Mouse (Mus musculus) midbrain, embryonic 14.5 days (tissue): Measurements from ENCODE around the gene Dscam. TPM values are rescaled to one million over a fixed set of nuclear protein-coding genes. Genes with fewer than 3 reads are reported as not detected.

Experiments used
- ATAC-seq: fragments of 200-750 bp; cut with Nextera tagmentation; 2 replicates; pipeline ENCODE4 v1.8.0; 2017; ENCODE audit warnings: moderate number of reproducible peaks, moderate library complexity; ENCODE audit not compliant: low FRiP score, low TSS enrichment
- DNase-seq: peaks from one replicate; pipeline ENCODE4 v3.0.0-alpha.2; 2015
- H3K27ac ChIP-seq: fragments of 300-500 bp; sonication (generic); replicated peaks from 2 replicates; pipeline ENCODE4 v1.5.1; 2014; ENCODE audit warnings: mild to moderate bottlenecking, low read depth, low read length, moderate library complexity
- H3K27me3 ChIP-seq: fragments of 300-500 bp; sonication (generic); 2 replicates; pipeline ENCODE4 v1.6.1; 2014; ENCODE audit warnings: low read length, control low read depth, mixed read lengths; ENCODE audit not compliant: control insufficient read depth, insufficient read depth
- H3K36me3 ChIP-seq: fragments of 300-500 bp; sonication (generic); 2 replicates; pipeline ENCODE4 v1.6.1; 2014; ENCODE audit warnings: low read length, control low read depth; ENCODE audit not compliant: control insufficient read depth, insufficient read depth
- H3K4me1 ChIP-seq: fragments of 300-500 bp; sonication (generic); 2 replicates; pipeline ENCODE4 v1.6.1; 2014; ENCODE audit warnings: mild to moderate bottlenecking, antibody characterized with exemption, low read length, control low read depth; ENCODE audit not compliant: control insufficient read depth, insufficient read depth
- H3K4me2 ChIP-seq: fragments of 300-500 bp; sonication (generic); 2 replicates; pipeline ENCODE4 v1.6.1; 2014; ENCODE audit warnings: mild to moderate bottlenecking, low read length, moderate library complexity
- H3K4me3 ChIP-seq: fragments of 300-500 bp; sonication (generic); replicated peaks from 2 replicates; pipeline ENCODE4 v1.5.1; 2014; ENCODE audit warnings: low read depth, low read length
- H3K9ac ChIP-seq: fragments of 300-500 bp; sonication (generic); replicated peaks from 2 replicates; pipeline ENCODE4 v1.6.1; 2014; ENCODE audit warnings: mild to moderate bottlenecking, low read length, moderate library complexity
- H3K9me3 ChIP-seq: fragments of 300-500 bp; sonication (generic); 2 replicates; pipeline ENCODE4 v1.6.1; 2016; ENCODE audit warnings: low read length, control low read depth, mixed read lengths; ENCODE audit not compliant: control insufficient read depth
- WGBS: fragments of 180-500 bp; shearing (Covaris S2); extraction: QIAGEN DNeasy Blood & Tissue Kit; methylation state at CpG from one replicate; pipeline ENCODE4 v1.1.7; 2014; 5-methylcytosine and 5-hydroxymethylcytosine counted together
- polyA plus RNA-seq: library from polyadenylated mRNA; unstranded; fragments of >200 nt; fragmentation: Nextera tagmentation; extraction: Ambion mirVana; gene quantifications from 2 replicates; pipeline ENCODE4 v1.2.1, GENCODE M21; 2014

Dscam gene
- polyA plus RNA-seq, 1 experiment from 2014 or later = 24.7 TPM

DNA sequence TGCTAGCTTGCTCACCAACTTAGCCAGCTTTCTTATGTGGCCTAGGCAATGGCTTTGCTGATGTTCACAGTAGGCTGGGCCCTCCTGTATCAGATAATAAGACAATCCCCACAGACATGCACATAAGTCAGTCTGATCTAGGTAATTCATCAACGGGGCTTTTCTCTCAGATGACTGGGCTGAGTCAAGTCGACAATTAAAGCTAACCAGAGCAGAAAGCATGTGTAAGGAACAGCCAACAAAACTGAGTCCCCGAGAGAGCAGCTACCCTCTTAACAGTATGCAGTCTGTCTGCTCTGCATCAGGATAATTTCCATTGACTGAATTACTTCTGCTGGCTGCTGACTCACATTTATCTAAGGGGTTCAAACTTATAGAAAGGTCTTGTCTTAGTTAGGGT, 603.1 kb downstream of the Dscam start:
- no peak for DNase-seq
- no peaks in the 10 kb centered on the region for H3K9me3 ChIP-seq
- H3K4me1 ChIP-seq = 0 out of 2 replicates have a peak, but pooled peaks cover 11% of the 10 kb centered on the region
- no peak overlapping the region for H3K4me2 ChIP-seq
- H3K27ac ChIP-seq = no peak overlapping the region
- no peak overlapping the region for H3K9ac ChIP-seq
- no peak overlapping the region for H3K4me3 ChIP-seq
- WGBS = 72% methylated on average over 3 of the region's 3 CpGs
- no peaks in the 10 kb centered on the region for H3K27me3 ChIP-seq
- ATAC-seq = no peak
- H3K36me3 ChIP-seq = no peaks in the 10 kb centered on the region

DNA sequence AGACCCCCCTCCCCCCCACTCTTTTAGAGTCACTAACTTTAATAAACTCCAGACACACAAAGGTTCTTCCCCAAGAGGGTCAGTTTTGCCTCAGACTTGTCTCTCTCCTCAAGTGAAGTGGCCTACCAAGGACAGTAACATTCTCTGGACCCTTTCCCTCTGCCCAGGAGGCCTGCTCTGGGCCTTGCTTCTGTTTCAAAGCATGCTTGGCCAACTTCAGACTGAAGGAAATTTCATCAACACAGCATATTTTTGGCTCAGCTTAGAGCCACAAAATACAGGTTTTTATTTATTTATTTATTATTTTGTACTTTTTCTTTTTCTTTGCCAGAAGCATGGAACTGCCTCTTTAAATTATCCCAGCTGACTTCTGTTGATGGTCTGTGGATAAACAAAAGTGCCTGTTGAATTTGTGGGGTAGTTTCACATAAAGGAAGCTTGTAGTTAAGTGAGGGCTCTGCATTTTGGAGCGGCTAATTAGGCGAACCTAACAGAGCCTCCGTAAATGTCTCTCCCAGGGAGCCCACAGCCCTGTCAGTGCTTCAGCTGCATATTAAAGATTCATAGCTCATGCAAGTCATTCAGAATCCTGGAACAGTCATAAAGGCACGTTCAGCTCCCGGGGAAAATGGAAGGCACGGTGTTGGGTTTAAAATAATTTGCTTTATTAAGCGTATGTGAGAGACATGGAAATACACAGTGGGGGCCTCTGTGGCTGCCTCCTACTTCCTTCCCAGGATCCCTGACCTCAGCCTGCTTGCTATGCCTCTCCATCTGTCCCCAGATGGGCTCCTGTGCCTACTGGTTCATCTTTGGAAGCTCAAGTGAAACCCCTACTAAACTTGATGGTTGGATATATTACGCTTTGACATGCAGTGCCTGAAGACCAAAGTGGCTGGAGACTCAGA, 606.9 kb downstream of the Dscam start:
- Histone ChIP-seq H3K36me3 (no peaks in the 10 kb centered on the region), H3K27me3 (no peaks in the 10 kb centered on the region), H3K27ac (peak overlapping the region; percentile 43), H3K9ac (no peak overlapping the region), H3K4me3 (no peak overlapping the region), H3K4me1 (0 out of 2 replicates have a peak, but pooled peaks cover 11% of the 10 kb centered on the region), H3K4me2 (no peak overlapping the region), H3K9me3 (no peaks in the 10 kb centered on the region)
- DNase-seq = peak; percentile 67
- 38% methylated on average over 8 of the region's 8 CpGs for WGBS
- ATAC-seq = no peak

DNA sequence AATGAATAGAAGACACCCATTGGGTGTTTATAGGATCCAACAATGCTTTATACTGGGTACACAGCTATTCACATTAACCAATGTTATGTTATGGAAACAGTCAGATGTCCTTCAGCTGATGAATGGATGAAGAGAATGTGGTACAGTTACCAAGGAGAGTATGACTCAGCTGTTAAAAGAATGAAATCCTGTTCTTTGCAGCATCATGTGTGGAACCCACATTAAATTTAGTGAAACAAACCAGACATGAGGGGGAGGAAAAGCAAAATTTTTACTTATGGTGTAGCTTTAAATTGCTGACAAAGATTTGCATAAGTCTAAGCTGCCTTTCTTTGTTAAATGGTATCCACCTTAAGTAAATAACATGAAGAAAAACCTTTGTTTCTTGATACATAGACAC, 610.8 kb downstream of the Dscam start:
- ATAC-seq (no peak), DNase-seq (no peak)
- Histone ChIP-seq H3K27ac (no peak overlapping the region), H3K9ac (no peak overlapping the region), H3K36me3 (no peaks in the 10 kb centered on the region), H3K4me2 (no peak overlapping the region), H3K4me3 (no peak overlapping the region), H3K9me3 (no peaks in the 10 kb centered on the region), H3K27me3 (no peaks in the 10 kb centered on the region), H3K4me1 (0 out of 2 replicates have a peak, but pooled peaks cover 8% of the 10 kb centered on the region)

DNA sequence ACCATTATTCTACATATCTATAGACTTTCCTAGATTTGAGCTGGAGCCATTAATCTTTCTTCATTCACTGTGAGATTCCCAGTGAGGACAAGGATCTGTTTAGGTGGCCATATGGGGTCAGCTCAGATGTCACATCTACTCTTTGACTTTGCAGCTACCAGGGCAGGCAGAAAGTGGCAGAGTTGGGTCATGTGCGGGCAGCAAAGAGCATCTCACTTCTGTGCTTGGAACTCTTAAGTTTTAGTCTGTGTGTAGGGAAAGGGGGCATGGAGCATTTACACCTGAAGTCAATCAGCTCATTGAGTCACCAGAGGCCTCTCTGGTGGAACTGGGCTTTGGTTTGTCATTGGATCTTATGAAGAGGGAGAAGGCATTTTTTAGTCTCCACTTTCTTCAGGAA, 612.2 kb downstream of the Dscam start:
- no peak for DNase-seq
- Histone ChIP-seq H3K4me3 (no peak overlapping the region), H3K9me3 (no peaks in the 10 kb centered on the region), H3K36me3 (no peaks in the 10 kb centered on the region), H3K4me1 (no peaks in the 10 kb centered on the region), H3K27me3 (no peaks in the 10 kb centered on the region), H3K9ac (no peak overlapping the region), H3K4me2 (no peak overlapping the region), H3K27ac (no peak overlapping the region)
- ATAC-seq = no peak
- WGBS = 97% methylated on average over 1 of the region's 1 CpGs

DNA sequence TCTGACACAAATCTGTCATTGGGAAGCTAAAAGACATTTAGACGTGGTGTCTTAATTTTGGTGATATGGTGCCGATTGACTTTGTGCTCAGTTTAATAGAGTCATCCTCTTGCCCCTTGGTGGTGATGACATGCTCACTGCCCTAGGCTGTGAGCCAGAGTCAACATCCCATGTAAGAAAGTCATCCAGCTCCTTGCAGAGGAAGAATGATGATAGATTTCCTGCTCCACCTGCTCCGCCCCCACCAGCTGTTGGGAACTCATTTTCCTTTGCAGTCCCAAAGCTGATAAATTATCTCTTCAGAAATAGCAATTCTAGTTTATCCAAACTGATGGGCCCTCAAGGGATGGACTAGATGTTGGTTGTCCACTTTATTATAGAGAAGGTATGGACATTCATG, 613.9 kb downstream of the Dscam start:
- H3K27me3 ChIP-seq = no peaks in the 10 kb centered on the region
- H3K4me2 ChIP-seq = no peak overlapping the region
- H3K36me3 ChIP-seq = no peaks in the 10 kb centered on the region
- H3K9ac ChIP-seq = no peak overlapping the region
- H3K4me3 ChIP-seq = no peak overlapping the region
- ATAC-seq = no peak
- WGBS = 65% methylated on average over 3 of the region's 3 CpGs
- H3K4me1 ChIP-seq = no peaks in the 10 kb centered on the region
- no peaks in the 10 kb centered on the region for H3K9me3 ChIP-seq
- no peak overlapping the region for H3K27ac ChIP-seq
- DNase-seq = no peak

DNA sequence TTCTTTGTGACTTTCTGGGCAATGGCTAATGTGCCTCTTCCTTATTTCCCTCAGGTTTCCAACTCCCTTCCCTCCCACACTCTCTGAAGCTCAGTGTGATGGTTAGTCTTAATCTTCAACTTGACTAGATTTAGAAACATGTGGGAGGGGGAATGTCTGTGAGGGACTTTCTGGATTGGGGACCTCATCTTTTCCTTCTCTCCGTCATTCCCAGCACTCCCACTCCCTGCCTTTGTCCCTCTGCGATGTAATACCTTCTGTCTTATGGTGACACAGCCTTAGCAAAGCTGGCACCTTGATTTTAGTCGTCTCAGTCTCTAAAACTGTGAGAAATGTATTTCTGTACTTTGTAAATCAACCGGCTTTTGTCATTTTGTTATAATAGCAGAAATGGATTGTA, 615.1 kb downstream of the Dscam start:
- WGBS = 79% methylated on average over 4 of the region's 4 CpGs
- H3K36me3 ChIP-seq = no peaks in the 10 kb centered on the region
- H3K4me1 ChIP-seq = no peaks in the 10 kb centered on the region
- H3K27ac ChIP-seq = no peak overlapping the region
- ATAC-seq (no peak), DNase-seq (no peak)
- H3K27me3 ChIP-seq = no peaks in the 10 kb centered on the region
- H3K9ac ChIP-seq = no peak overlapping the region
- H3K9me3 ChIP-seq = no peaks in the 10 kb centered on the region
- H3K4me2 ChIP-seq = no peak overlapping the region
- H3K4me3 ChIP-seq = no peak overlapping the region

DNA sequence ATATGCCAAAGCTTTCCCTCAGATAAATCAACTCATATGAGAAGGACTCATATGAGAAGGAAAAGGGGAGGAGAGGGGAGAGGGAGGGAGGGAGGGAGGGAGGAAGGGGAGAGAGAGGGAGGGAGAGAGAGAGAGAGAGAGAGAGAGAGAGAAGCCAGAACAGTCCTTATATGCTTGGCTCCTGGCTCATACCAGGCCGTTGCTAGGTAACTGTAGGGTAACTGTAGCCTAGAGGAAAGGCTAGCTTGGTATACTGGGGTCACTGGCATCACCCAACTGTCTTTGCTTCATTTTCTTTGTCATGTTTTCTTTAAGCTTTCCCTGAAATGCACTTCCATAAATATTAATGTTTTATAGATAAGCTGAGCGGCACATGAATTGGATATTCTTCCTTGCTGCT, 617.9 kb downstream of the Dscam start:
- 51% methylated on average over 2 of the region's 2 CpGs for WGBS
- ATAC-seq (no peak), DNase-seq (peak; percentile 55)
- Histone ChIP-seq H3K27ac (0 out of 2 replicates have a peak overlapping the region, but pooled peaks have one; percentile 2), H3K9ac (no peak overlapping the region), H3K9me3 (no peaks in the 10 kb centered on the region), H3K36me3 (no peaks in the 10 kb centered on the region), H3K4me3 (no peak overlapping the region), H3K4me2 (no peak overlapping the region), H3K4me1 (no peaks in the 10 kb centered on the region), H3K27me3 (no peaks in the 10 kb centered on the region)

DNA sequence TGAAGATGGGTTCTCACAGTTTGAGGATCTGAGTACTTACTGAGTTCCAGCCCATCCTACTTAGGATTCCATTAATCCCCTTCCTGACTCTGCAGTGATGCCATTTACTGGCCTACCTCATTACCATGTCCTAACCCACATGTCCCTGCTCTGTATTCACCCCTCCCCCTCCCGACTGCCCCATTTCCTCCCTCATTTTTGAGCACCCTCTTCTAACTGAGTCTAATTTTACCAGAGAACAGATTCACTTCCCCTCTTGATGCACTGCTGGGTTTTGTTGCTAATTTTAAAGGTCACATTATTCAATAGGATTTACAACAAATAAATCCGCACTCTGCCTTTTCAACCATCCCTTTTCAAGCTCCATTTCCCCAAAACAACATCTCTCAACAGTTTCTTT, 629.5 kb downstream of the Dscam start:
- WGBS = 60% methylated on average over 2 of the region's 2 CpGs

More for the DNA sequence above, 629.5 kb downstream of the Dscam start:
- Histone ChIP-seq H3K36me3 (no peaks in the 10 kb centered on the region), H3K4me2 (no peak overlapping the region), H3K4me1 (no peaks in the 10 kb centered on the region), H3K27me3 (no peaks in the 10 kb centered on the region), H3K9ac (no peak overlapping the region), H3K9me3 (no peaks in the 10 kb centered on the region), H3K27ac (no peak overlapping the region), H3K4me3 (no peak overlapping the region)
- DNase-seq (no peak), ATAC-seq (no peak)
